Mouse (Mus musculus) lung, postnatal 0 days (tissue): ENCODE measurements at regions not wholly inside any gene's neighbourhood (a gene's known extent, or its start where the extent isn't known, plus 50 kb on each side); places are given as distances from the start of the nearest gene placed in this dataset.
A peak's percentile ranks its signal among the peaks of the same experiment; 100 is the strongest.

ENCODE experiments used
- CTCF ChIP-seq: IDR thresholded peaks from 2 replicates; pipeline ENCODE4 v1.5.1; 2016; ENCODE audit warnings: antibody characterized with exemption, mild to moderate bottlenecking
- EP300 ChIP-seq: IDR thresholded peaks from 2 replicates; pipeline ENCODE4 v1.6.1; 2016; ENCODE audit warnings: antibody characterized with exemption, mild to moderate bottlenecking, control low read depth

- peak; percentile 35 for TF ChIP-seq CTCF
- no peak for TF ChIP-seq EP300
Observed at GRCm38 (mm10) chr12:82520840-82521239, 67.3 kb upstream of the Rgs6 start.
